In the genomic region with DNA sequence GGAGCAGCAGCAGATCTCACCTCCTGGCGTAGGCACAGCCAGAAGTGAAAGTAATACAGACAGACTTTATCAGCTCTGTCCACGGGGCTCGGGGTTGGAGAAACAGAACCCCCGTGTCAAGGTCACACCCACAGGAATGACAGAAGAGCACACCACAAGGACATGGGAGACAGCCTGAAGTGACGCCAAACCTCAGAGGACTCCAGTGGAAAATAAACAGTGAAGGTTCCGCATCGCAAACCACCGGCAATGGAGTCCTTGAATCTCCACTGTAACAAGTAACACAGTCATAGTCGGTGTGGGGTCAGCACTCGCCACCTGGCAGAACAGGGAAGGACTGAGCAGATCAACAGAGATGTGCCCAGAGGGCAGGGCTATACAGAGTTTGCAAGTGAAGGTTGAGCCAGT, we compare ENCODE assay signal across 7 mouse cellular contexts. TPM values are rescaled to one million over a fixed set of nuclear protein-coding genes. Genes with fewer than 3 reads are reported as not detected.
DNase-seq lines count a peak whose midpoint lies in the region; ATAC-seq and TF ChIP-seq lines count a peak whose summit lies in the region.

No protein-coding gene starts in this region.

- H3K4me2 ChIP-seq in lung, embryonic 16.5 days (ENCODE audit: low read depth, low read length), result 0 out of 2 replicates have a peak overlapping the region, but pooled peaks have one; percentile 9
- peak overlapping the region; percentile 41; the same call in 1 of the 2 replicates for H3K4me2 ChIP-seq in kidney, postnatal 0 days (ENCODE audit: low read length)

- H3K9ac ChIP-seq in lung, embryonic 16.5 days (ENCODE audit: low read length), result 0 out of 2 replicates have a peak overlapping the region, but pooled peaks have one; percentile 6
- H3K9ac ChIP-seq in kidney, postnatal 0 days (ENCODE audit: low read depth, low read length), result no peak overlapping the region

- 42% methylated on average over 10 of the region's 10 CpGs for WGBS in lung, embryonic 16.5 days
- WGBS in kidney, postnatal 0 days, result 28% methylated on average over 10 of the region's 10 CpGs

- H3K36me3 ChIP-seq in lung, embryonic 16.5 days (ENCODE audit: control insufficient read depth, insufficient read depth, low read length), result no peaks in the 10 kb centered on the region
- H3K36me3 ChIP-seq in kidney, postnatal 0 days (ENCODE audit: insufficient read depth, low read length), result 0 out of 2 replicates have a peak, but pooled peaks cover 3% of the 10 kb centered on the region

- no peak overlapping the region for H3K4me3 ChIP-seq in lung, embryonic 16.5 days (ENCODE audit: low read length)
- H3K4me3 ChIP-seq in bone marrow macrophage, adult 2 months (ENCODE audit: insufficient read depth, low read length), result no peak overlapping the region
- no peak overlapping the region for H3K4me3 ChIP-seq in kidney, postnatal 0 days (replicated peaks; ENCODE audit: low read depth, low read length)

- no peak for TF ChIP-seq CTCF in bone marrow macrophage, adult 2 months (IDR thresholded peaks at IDR 0.05; ENCODE audit: low read depth, low read length)
- no peak for TF ChIP-seq CTCF in kidney, postnatal 0 days (IDR thresholded peaks at IDR 0.05; ENCODE audit: low read depth)

- no peak for DNase-seq in lung, adult 18-20 months
- no peak for DNase-seq in kidney, postnatal 0 days (ENCODE audit: low spot score)
- DNase-seq in left cerebral cortex, adult 9 months (ENCODE audit: low spot score in 2 of 2), result no peak
- no peak for DNase-seq in cerebellum, postnatal 4 days (ENCODE audit: low spot score in 2 of 2)

- H3K27me3 ChIP-seq in lung, embryonic 16.5 days (ENCODE audit: control insufficient read depth, insufficient read depth, low read depth, low read length), result no peaks in the 10 kb centered on the region
- H3K27me3 ChIP-seq in kidney, postnatal 0 days (ENCODE audit: insufficient read depth, low read length), result no peaks in the 10 kb centered on the region

- TF ChIP-seq POLR2A in bone marrow macrophage, adult 2 months (IDR thresholded peaks at IDR 0.05; ENCODE audit: borderline replicate concordance, low read depth, low read length), result no peak

- peaks cover 30% of the 10 kb centered on the region for H3K4me1 ChIP-seq in lung, embryonic 16.5 days (replicated peaks; ENCODE audit: control insufficient read depth, insufficient read depth, low read length)
- peaks cover 57% of the 10 kb centered on the region for H3K4me1 ChIP-seq in bone marrow macrophage, adult 2 months (ENCODE audit: control insufficient read depth, insufficient read depth, low read length)
- H3K4me1 ChIP-seq in kidney, postnatal 0 days (replicated peaks; ENCODE audit: insufficient read depth, low read length), result peaks cover 30% of the 10 kb centered on the region

- H3K9me3 ChIP-seq in lung, embryonic 16.5 days (ENCODE audit: control insufficient read depth, low read length), result no peaks in the 10 kb centered on the region
- H3K9me3 ChIP-seq in kidney, postnatal 0 days (replicated peaks; ENCODE audit: low read length), result no peaks in the 10 kb centered on the region

- no peak overlapping the region for H3K27ac ChIP-seq in lung, embryonic 16.5 days (ENCODE audit: low read length)
- H3K27ac ChIP-seq in bone marrow macrophage, adult 2 months (ENCODE audit: insufficient read depth, low read depth, low read length), result peak overlapping the region; percentile 90
- H3K27ac ChIP-seq in kidney, postnatal 0 days, result peak overlapping the region; percentile 82

- ATAC-seq in lung, embryonic 16.5 days (ENCODE audit: low read depth), result no peak
- peak; percentile 60 for ATAC-seq in kidney, postnatal 0 days (replicated peaks; ENCODE audit: low FRiP score, low read depth)
- peak; percentile 59 for ATAC-seq in neutrophil, adult 5-6 weeks (ENCODE audit: extremely low read depth, insufficient number of reproducible peaks, low FRiP score, poor library complexity, severe bottlenecking)

RNA-seq across cellular contexts. Expression of gene Tns3, which starts 35.5 kb away (rescaled TPM):
- 54.2 and 58.1 TPM in 2 replicates for polyA plus RNA-seq in lung, embryonic 16.5 days (2015; fragmentation: Nextera tagmentation; extraction: Ambion mirVana)
- 82.5 and 102 TPM in 2 replicates for polyA plus RNA-seq in bone marrow macrophage, adult 2 months (2012; ENCODE audit: insufficient read depth, insufficient read length, missing spikeins)
- 17.6 and 18.2 TPM in 2 replicates for polyA plus RNA-seq in kidney, postnatal 0 days (2015; fragmentation: Nextera tagmentation; extraction: Ambion mirVana)
- 5.8 and 6.9 TPM in 2 replicates for total RNA-seq in neutrophil, adult 5-6 weeks (2017)
